Mouse (Mus musculus) brain, embryonic 14.5 days (tissue): ENCODE measurements at regions not wholly inside any gene's neighbourhood (a gene's known extent, or its start where the extent isn't known, plus 50 kb on each side); places are given as distances from the start of the nearest gene placed in this dataset.

ENCODE experiments used
- CTCF ChIP-seq: fragments of 200-500 bp; IDR thresholded peaks from 2 replicates; pipeline ENCODE4 v1.5.1; 2012; ENCODE audit warnings: inconsistent platforms, mild to moderate bottlenecking, moderate library complexity, borderline replicate concordance; ENCODE audit not compliant: insufficient read depth, insufficient read length; ENCODE audit errors: extremely low read depth
- POLR2A ChIP-seq: fragments of 200-500 bp; IDR thresholded peaks from 2 replicates; pipeline ENCODE4 v1.6.1; 2012; ENCODE audit warnings: mild to moderate bottlenecking, inconsistent platforms, borderline replicate concordance; ENCODE audit not compliant: poor library complexity, insufficient read depth, insufficient read length, severe bottlenecking; ENCODE audit errors: extremely low read depth

- TF ChIP-seq POLR2A (no peak), CTCF (no peak)
Measured at GRCm38 (mm10) chr3:149585769-149586168, 595.4 kb upstream of the Adgrl2 start.
